Mouse (Mus musculus) CH12.LX (cell line): ENCODE data around the gene Fbxw13. TPM values are rescaled to one million over a fixed set of nuclear protein-coding genes. Genes with fewer than 3 reads are reported as not detected.

Source experiments
- DNase-seq: peaks from one replicate; pipeline ENCODE4 v3.0.0-alpha.2; 2013; ENCODE audit errors: extremely low read depth
- H3K27ac ChIP-seq: 2 replicates; pipeline ENCODE4 v1.5.1; 2012; ENCODE audit warnings: low read depth, mild to moderate bottlenecking, control low read depth, moderate library complexity; ENCODE audit not compliant: insufficient read depth
- H3K27me3 ChIP-seq: replicated peaks from 2 replicates; pipeline ENCODE3; 2012; ENCODE audit warnings: inconsistent platforms
- H3K36me3 ChIP-seq, 2 experiments: replicated peaks in 1 of 2; 2 replicates each; pipeline versions ENCODE3 to v1.6.1; 2012; ENCODE audit warnings: inconsistent platforms in 1 of 2, low read length in 1 of 2, mild to moderate bottlenecking in 1 of 2, mixed read lengths in 1 of 2, moderate library complexity in 1 of 2; ENCODE audit not compliant: control insufficient read depth in 1 of 2, insufficient read depth in 1 of 2
- H3K4me1 ChIP-seq, 2 experiments: 2 replicates each; pipeline ENCODE4 v1.6.1; 2012; ENCODE audit warnings: inconsistent platforms in 1 of 2, moderate library complexity in 1 of 2; ENCODE audit not compliant: insufficient read depth in 2 of 2, control insufficient read depth in 1 of 2
- H3K4me2 ChIP-seq: 2 replicates; pipeline ENCODE4 v1.6.1; 2012; ENCODE audit warnings: low read depth, mild to moderate bottlenecking, control low read depth; ENCODE audit not compliant: poor library complexity, insufficient read depth, severe bottlenecking
- H3K4me3 ChIP-seq, 3 experiments: fragments of 150-350 bp in 1 of 3; sonication (generic) in 1 of 3; replicated peaks in 1 of 3; 2 replicates each; pipeline versions ENCODE3 to v1.5.1; 2011 to 2012; ENCODE audit warnings: low read depth in 2 of 3, low read length in 2 of 3, mild to moderate bottlenecking in 2 of 3, moderate library complexity in 2 of 3, control low read depth in 1 of 3, improper control_type of control experiment in 1 of 3, inconsistent platforms in 1 of 3, mixed read lengths in 1 of 3; ENCODE audit not compliant: poor library complexity in 1 of 3
- H3K79me2 ChIP-seq: replicated peaks from 2 replicates; pipeline ENCODE4 v1.6.1; 2012; ENCODE audit warnings: mild to moderate bottlenecking, moderate library complexity; ENCODE audit not compliant: control insufficient read depth, poor library complexity, insufficient read depth, severe bottlenecking; ENCODE audit errors: extremely low read depth
- H3K9ac ChIP-seq: 2 replicates; pipeline ENCODE4 v1.6.1; 2012; ENCODE audit warnings: low read depth, mild to moderate bottlenecking, control low read depth, moderate library complexity; ENCODE audit not compliant: insufficient read depth
- H3K9me3 ChIP-seq: replicated peaks from 2 replicates; pipeline ENCODE3; 2012; ENCODE audit warnings: low read length, inconsistent platforms, mixed read lengths
- BHLHE40 ChIP-seq: IDR thresholded peaks from 2 replicates; pipeline ENCODE4 v1.6.1; 2011; ENCODE audit warnings: mild to moderate bottlenecking, low read depth, low read length, improper control_type of control experiment
- CHD1 ChIP-seq: IDR thresholded peaks from 2 replicates; pipeline ENCODE4 v1.6.1; 2012; ENCODE audit warnings: low read depth, low read length, improper control_type of control experiment, inconsistent platforms
- CHD2 ChIP-seq: IDR thresholded peaks from 2 replicates; pipeline ENCODE4 v1.6.1; 2011; ENCODE audit warnings: low read length, improper control_type of control experiment
- CTCF ChIP-seq, 2 experiments: IDR thresholded peaks in 1 of 2; conservative IDR thresholded peaks in 1 of 2; 2 replicates each; pipeline ENCODE4 v1.5.1; 2011 to 2012; ENCODE audit warnings: low read depth in 2 of 2, low read length in 2 of 2, improper control_type of control experiment in 1 of 2, inconsistent platforms in 1 of 2, mild to moderate bottlenecking in 1 of 2, moderate library complexity in 1 of 2
- ELF1 ChIP-seq: IDR thresholded peaks from 2 replicates; pipeline ENCODE4 v1.6.1; 2014; ENCODE audit warnings: low read depth, mild to moderate bottlenecking, inconsistent platforms, low read length, improper control_type of control experiment
- EP300 ChIP-seq: IDR thresholded peaks from 2 replicates; pipeline ENCODE4 v1.6.1; 2011; ENCODE audit warnings: low read length, improper control_type of control experiment
- GABPA ChIP-seq: IDR thresholded peaks from 2 replicates; pipeline ENCODE4 v1.6.1; 2012; ENCODE audit warnings: low read depth, low read length, improper control_type of control experiment, inconsistent platforms; ENCODE audit not compliant: insufficient replicate concordance
- HCFC1 ChIP-seq: IDR thresholded peaks from 2 replicates; pipeline ENCODE4 v1.6.1; 2012; ENCODE audit warnings: low read depth, mild to moderate bottlenecking, inconsistent platforms, low read length, improper control_type of control experiment
- IRF4 ChIP-seq: IDR thresholded peaks from 2 replicates; pipeline ENCODE4 v1.6.1; 2014; ENCODE audit warnings: low read depth, mild to moderate bottlenecking, inconsistent platforms, low read length, improper control_type of control experiment
- JUND ChIP-seq: conservative IDR thresholded peaks from 2 replicates; pipeline ENCODE4 v1.6.1; 2011; ENCODE audit warnings: low read depth, low read length, improper control_type of control experiment
- KAT2A ChIP-seq: IDR thresholded peaks from 2 replicates; pipeline ENCODE4 v1.6.1; 2012; ENCODE audit warnings: low read length, improper control_type of control experiment, inconsistent platforms; ENCODE audit not compliant: insufficient replicate concordance
- MAZ ChIP-seq: IDR thresholded peaks from 2 replicates; pipeline ENCODE4 v1.6.1; 2012; ENCODE audit warnings: low read depth, mild to moderate bottlenecking, inconsistent platforms, low read length, improper control_type of control experiment, moderate library complexity
- MEF2A ChIP-seq: IDR thresholded peaks from 2 replicates; pipeline ENCODE4 v1.6.1; 2014; ENCODE audit warnings: low read depth, mild to moderate bottlenecking, inconsistent platforms, low read length, improper control_type of control experiment, borderline replicate concordance
- MXI1 ChIP-seq: IDR thresholded peaks from 2 replicates; pipeline ENCODE4 v1.6.1; 2011; ENCODE audit warnings: mild to moderate bottlenecking, low read depth, low read length, improper control_type of control experiment
- NELFE ChIP-seq: IDR thresholded peaks from 2 replicates; pipeline ENCODE4 v1.6.1; 2011; ENCODE audit warnings: low read depth, low read length, improper control_type of control experiment
- NRF1 ChIP-seq: IDR thresholded peaks from 2 replicates; pipeline ENCODE4 v1.6.1; 2014; ENCODE audit warnings: low read depth, mild to moderate bottlenecking, inconsistent platforms, low read length, improper control_type of control experiment, moderate library complexity
- PAX5 ChIP-seq: IDR thresholded peaks from 2 replicates; pipeline ENCODE4 v1.6.1; 2012; ENCODE audit warnings: low read length, inconsistent platforms, mixed read lengths
- POLR2A ChIP-seq: IDR thresholded peaks from 2 replicates; pipeline ENCODE4 v1.6.1; 2011; ENCODE audit warnings: low read depth, mild to moderate bottlenecking, improper control_type of control experiment, low read length
- POLR2AphosphoS2 ChIP-seq: IDR thresholded peaks from 2 replicates; pipeline ENCODE4 v1.6.1; 2011; ENCODE audit warnings: low read depth, low read length, improper control_type of control experiment
- RAD21 ChIP-seq: IDR thresholded peaks from 2 replicates; pipeline ENCODE4 v1.6.1; 2011; ENCODE audit warnings: low read depth, mild to moderate bottlenecking, low read length, improper control_type of control experiment, moderate library complexity
- RCOR1 ChIP-seq: conservative IDR thresholded peaks from 2 replicates; pipeline ENCODE4 v1.6.1; 2012; ENCODE audit warnings: low read depth, mild to moderate bottlenecking, inconsistent platforms, low read length, improper control_type of control experiment
- TCF12 ChIP-seq: IDR thresholded peaks from 2 replicates; pipeline ENCODE4 v1.6.1; 2014; ENCODE audit warnings: low read depth, mild to moderate bottlenecking, inconsistent platforms, low read length, improper control_type of control experiment
- USF1 ChIP-seq: IDR thresholded peaks from 2 replicates; pipeline ENCODE4 v1.6.1; 2014; ENCODE audit warnings: low read depth, mild to moderate bottlenecking, inconsistent platforms, low read length, improper control_type of control experiment
- ZKSCAN1 ChIP-seq: IDR thresholded peaks from 2 replicates; pipeline ENCODE4 v1.6.1; 2012; ENCODE audit warnings: low read depth, inconsistent platforms, low read length, improper control_type of control experiment, borderline replicate concordance
- ZNF384 ChIP-seq: IDR thresholded peaks from 2 replicates; pipeline ENCODE4 v1.6.1; 2012; ENCODE audit warnings: low read depth, low read length, improper control_type of control experiment, inconsistent platforms
- dilution Hi-C: fragments of 300-500 bp; cut with MboI; formaldehyde crosslinking; loops from 2 replicates; pipeline ENCODE4 v1.14.3; 2020; ENCODE audit warnings: low sequenced_read_pairs; ENCODE audit not compliant: extremely low pct_unique_long_range_greater_than_20kb, extremely low pct_ligation_motif_present
- in situ Hi-C: fragments of 300-500 bp; cut with MboI; formaldehyde crosslinking; loops from 3 replicates; pipeline ENCODE4 v1.14.3; 2019; ENCODE audit warnings: low sequenced_read_pairs, low pct_ligation_motif_present, low pct_unique_long_range_greater_than_20kb, mixed read lengths
- polyA plus RNA-seq: library from polyadenylated mRNA; unstranded; fragments of >175 nt; gene quantifications from 2 replicates; pipeline ENCODE4 v1.2.1, GENCODE M21; 2012; ENCODE audit warnings: low read depth; ENCODE audit not compliant: insufficient read length
- total RNA-seq, 2 experiments: library from RNA; depleted of rRNA; stranded (reverse); fragments of 300-350 nt in 1 of 2; fragments of >200 nt in 1 of 2; gene quantifications; 2 replicates each; pipeline ENCODE4 v1.2.3; 2012 to 2014

Fbxw13 gene
- total and polyA plus RNA-seq, 3 experiments: not detected

GRCm38 (mm10) chr9:109176301-109176700 is 19.5 kb downstream of the Fbxw13 start:
- in situ Hi-C loops (no loop called here), dilution Hi-C loops (no loop called here)
- Histone ChIP-seq H3K9ac (no peak overlapping the region), H3K4me1 (no peaks in the 10 kb centered on the region), H3K27ac (no peak overlapping the region), H3K79me2 (no peaks in the 10 kb centered on the region), H3K4me2 (no peak overlapping the region), H3K27me3 (peaks cover 29% of the 10 kb centered on the region), H3K4me3 (no peak overlapping the region), H3K36me3 (no peaks in the 10 kb centered on the region), H3K9me3 (peaks cover 6% of the 10 kb centered on the region)
- no peak for DNase-seq
- TF ChIP-seq PAX5: no peak
- TF ChIP-seq TCF12: no peak
- TF ChIP-seq MEF2A: no peak
- TF ChIP-seq RAD21: no peak
- no peak for TF ChIP-seq JUND
- TF ChIP-seq ZKSCAN1: no peak
- no peak for TF ChIP-seq USF1
- TF ChIP-seq POLR2AphosphoS2: no peak
- no peak for TF ChIP-seq POLR2A
- no peak for TF ChIP-seq CTCF (conservative IDR thresholded peaks at IDR 0.05 in 1 of 2, IDR thresholded peaks at IDR 0.05 in 1 of 2; ENCODE audit: low read depth in 2 of 2, low read length in 2 of 2)
- no peak for TF ChIP-seq ZNF384
- TF ChIP-seq KAT2A: no peak
- TF ChIP-seq HCFC1: no peak
- TF ChIP-seq MAZ: no peak

GRCm38 (mm10) chr9:109167316-109167715 is 28.5 kb downstream of the Fbxw13 start:
- Histone ChIP-seq H3K4me1 (no peaks in the 10 kb centered on the region), H3K27ac (no peak overlapping the region), H3K4me2 (no peak overlapping the region), H3K79me2 (no peaks in the 10 kb centered on the region), H3K27me3 (peaks cover 12% of the 10 kb centered on the region), H3K9me3 (no peaks in the 10 kb centered on the region), H3K36me3 (no peaks in the 10 kb centered on the region), H3K9ac (no peak overlapping the region), H3K4me3 (no peak overlapping the region)
- no peak for TF ChIP-seq RCOR1
- no peak for TF ChIP-seq MXI1
- TF ChIP-seq EP300: no peak
- no peak for TF ChIP-seq MAZ
- TF ChIP-seq CHD1: no peak
- TF ChIP-seq NELFE: no peak
- TF ChIP-seq CTCF (conservative IDR thresholded peaks at IDR 0.05 in 1 of 2, IDR thresholded peaks at IDR 0.05 in 1 of 2; ENCODE audit: low read depth in 2 of 2, low read length in 2 of 2): no peak
- TF ChIP-seq KAT2A: no peak
- no peak for TF ChIP-seq CHD2
- no peak for TF ChIP-seq BHLHE40
- no peak for TF ChIP-seq NRF1
- no peak for TF ChIP-seq ELF1
- TF ChIP-seq POLR2AphosphoS2: no peak
- TF ChIP-seq POLR2A: no peak
- TF ChIP-seq HCFC1: no peak
- TF ChIP-seq IRF4: no peak
- TF ChIP-seq GABPA: no peak
- dilution Hi-C loops (no loop called here), in situ Hi-C loops (no loop called here)
- no peak for DNase-seq
